Mouse (Mus musculus): ENCODE results near the gene Laptm4a. TPM values are rescaled to one million over a fixed set of nuclear protein-coding genes. Genes with fewer than 3 reads are reported as not detected.
A peak's percentile ranks its signal among the peaks of the same experiment; 100 is the strongest.

The Laptm4a gene
- total RNA-seq, 2 experiments from 2014 or later, result 358 to 362 TPM

DNA sequence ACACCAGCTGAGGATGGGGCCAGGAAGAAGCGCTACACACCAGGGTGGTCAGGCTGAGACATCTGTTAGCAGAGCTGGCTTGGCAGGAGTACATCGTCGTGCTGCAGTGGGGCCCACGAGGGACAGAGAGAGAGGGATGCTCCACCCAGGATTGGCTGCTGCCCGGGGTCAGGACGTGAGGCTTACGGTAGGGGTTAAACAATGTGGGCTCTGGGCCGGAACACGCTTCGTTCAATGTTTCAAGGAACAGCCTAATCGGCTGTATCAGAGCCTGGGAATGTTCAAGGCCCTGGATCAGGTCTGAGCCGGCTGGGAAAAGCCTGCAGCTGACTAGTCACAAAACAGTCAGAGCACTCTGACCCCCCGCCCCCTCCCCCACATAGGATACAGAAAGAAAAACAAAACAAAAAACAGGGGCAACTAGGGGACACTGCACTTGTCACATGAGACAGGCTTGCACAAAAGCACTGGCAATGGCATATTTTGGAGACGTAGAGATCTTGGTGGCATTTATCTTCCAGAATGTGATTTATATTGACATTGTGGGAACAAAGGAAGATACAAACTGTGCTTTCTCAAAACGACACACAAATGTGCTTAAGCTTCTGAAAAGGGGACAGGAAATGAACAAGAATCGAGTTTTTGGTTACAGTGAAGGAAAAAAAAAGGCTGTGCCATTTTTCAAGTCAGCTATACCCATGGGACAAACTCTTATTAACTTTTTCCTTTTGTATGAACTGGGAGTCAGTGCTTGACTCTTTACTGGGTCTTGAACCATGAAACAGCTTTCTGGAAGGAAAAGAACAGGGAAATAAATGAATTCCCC, 8.4 kb upstream of the Laptm4a start:
- DNase-seq, result peak; percentile 62

DNA sequence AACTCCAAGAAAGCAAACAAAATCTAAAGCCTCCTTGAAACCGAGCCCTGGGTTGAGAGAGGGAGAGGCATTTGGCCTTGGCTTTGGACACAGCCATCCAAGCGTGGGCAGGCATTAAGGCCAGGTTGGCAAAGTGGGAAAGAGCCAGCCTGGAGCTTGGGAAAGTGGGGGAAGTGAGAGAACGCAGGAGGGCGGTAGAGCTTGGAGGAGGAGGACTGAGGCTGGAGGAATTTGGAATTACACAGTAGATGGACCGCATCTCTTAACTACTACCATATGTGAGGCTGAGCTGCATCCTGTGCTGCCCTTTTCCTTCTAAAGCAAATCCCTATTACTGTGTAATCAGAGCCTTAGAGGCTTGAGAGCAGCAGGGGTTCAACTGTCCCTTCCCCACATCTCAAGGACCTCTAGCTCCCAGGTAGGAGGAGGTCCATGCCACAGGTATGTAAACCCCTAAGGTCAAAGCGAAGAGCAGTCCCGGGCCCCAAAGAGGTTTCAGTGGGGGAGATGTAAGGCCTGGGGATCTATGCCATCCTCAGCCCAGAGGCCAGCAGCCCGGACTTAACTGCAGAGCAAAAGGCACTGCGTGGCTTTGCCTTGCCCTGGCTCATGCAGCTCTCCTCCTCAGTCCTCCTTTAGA, 7.6 kb upstream of the Laptm4a start:
- DNase-seq, result peak; percentile 35

DNA sequence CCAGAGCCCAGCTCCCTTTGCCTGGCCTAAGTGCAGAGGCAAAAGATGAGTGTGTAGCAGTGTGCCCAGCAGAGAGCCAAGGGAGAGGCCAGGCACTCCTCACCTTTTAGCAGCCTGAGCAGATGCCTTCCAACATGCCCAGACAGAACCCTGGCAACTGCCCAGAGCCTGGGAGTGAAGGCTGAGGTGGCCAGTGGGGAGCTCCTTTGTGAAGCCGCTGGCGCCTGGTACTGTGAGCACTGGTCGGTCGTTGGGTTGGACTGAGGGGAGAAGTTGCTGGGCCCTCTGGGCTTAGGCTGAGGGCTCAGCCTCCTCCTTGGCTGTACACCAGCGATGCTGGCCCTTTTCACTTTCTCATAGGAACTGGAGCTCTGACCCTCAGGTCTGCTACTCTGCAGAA, 5.1 kb upstream of the Laptm4a start:
- peak; percentile 73 for DNase-seq

DNA sequence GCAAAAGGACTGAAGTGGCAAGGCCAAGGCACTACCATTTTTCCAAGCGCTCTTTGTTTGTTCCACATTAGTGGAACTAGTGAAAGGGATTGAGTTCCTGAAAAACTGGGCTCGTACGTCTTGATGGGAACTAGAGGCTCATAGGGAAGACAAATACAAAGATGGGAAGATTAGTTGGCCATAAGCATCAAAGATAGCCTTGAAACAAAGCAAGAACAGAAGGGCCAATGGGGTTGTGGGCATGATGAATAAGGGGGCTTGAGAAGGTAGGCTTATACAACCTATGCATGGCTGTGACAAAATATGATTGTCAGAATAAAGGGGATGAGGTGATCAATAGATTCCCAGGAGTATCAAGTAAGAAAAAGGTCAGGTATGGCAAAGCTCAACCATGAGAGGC, 2.2 kb upstream of the Laptm4a start:
- DNase-seq, result no peak

DNA sequence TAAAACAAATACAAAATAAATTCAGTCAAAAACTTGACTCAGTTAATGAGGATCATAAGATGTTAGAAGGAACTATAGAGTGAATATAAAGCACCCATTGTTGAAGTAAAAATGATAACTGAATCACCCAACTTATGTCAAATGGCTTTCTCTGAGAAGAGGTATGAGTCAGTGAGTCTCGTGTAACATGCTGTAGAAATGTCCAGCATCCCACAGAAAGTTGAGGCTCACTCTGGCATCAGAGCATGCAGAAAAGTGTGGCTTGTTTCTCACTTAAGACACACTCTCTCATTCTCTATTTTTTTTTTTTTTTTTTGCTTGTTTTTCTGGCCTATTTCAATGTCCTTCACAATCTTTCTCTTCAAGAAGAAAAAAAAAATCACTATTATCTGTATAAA, 469 bp upstream of the Laptm4a start:
- DNase-seq, result no peak

DNA sequence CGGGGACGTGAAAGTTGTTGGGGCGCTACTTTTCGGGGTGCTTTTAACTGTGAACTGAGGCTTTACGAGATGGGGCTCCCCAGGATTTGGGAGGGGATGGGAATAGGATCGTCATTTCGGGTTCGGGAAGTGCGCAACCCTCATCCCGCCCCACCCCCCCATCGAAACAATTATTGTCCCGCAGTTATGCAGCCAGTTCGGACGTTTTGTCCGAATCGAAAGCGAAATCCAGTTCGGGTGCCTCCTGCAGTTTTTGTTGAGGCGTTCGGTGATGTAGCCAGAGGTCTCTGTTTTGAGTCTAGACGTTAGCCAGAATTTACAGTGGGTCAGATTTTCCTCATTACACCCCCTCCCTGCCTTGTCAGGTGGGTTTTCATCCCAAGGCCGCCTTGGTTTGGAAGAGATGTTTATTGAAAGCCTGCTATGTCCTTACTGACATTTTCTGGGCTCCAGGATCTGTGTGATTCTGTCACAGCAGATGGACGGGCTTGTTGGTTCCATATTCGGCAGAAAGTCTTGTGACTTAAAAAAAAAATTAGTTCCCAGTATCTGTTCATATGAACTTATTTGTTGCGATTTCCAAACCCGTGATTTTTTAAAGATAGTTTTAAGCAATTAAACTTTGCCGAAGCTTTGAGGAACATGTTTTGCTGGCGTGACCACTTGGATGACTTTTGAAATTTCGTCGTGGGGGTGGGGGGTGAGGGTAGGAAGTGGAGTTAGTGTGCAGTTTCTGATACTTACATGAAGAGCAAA, 1.1 kb downstream of the Laptm4a start:
- no peak for DNase-seq

DNA sequence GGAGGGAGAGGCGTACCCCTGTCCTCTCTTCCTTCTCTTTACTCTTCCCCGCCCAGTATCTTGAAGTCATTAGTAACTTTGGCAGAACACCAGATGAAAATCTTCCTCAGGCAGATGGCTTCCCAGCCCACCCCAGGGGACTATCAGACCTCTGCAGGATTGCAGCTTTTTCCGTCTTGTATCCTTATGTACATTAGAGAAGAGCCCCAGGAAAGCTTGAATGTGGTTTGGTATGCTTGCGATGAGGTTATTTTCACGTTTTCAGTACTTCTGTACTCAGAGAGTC, 1.6 kb downstream of the Laptm4a start:
- DNase-seq, result no peak

DNA sequence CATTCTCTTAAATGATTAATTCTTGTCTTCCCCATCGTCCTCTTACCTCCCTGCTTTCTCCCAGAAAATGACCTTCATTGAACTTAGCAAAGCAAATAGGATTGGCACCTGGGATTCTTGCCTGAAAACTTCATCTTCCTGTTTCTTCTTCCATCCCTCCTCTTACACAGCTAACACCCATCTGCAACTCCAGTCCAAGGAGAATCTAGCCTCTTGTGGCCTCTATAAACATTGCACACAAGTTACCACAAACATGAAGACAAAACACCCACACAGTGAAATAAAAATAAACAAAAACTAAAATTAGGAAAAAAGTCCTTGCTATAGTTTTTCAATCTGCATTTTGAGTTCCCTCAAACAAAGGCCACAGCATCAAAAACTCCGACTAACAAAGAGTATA, 2.1 kb downstream of the Laptm4a start:
- DNase-seq, result no peak

DNA sequence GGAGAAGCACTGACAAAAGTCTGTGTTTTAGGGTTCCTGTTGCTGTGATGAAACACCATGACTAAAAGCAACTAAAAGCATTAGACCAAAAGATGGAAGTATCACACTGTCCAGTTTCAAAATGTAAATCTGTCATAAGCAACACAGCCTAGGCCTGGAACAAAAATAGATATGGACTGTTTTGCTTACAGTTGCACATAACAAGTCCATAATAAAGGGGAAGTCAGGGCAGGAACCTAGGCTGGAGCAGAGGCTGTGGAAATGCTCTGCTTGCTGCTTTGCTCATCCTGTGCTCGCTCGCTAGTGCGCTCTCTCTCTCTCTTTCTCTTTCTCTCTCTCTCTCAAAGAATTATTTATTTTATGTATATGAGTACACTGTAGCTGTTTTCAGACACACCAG, 6.2 kb downstream of the Laptm4a start:
- no peak for DNase-seq

DNA sequence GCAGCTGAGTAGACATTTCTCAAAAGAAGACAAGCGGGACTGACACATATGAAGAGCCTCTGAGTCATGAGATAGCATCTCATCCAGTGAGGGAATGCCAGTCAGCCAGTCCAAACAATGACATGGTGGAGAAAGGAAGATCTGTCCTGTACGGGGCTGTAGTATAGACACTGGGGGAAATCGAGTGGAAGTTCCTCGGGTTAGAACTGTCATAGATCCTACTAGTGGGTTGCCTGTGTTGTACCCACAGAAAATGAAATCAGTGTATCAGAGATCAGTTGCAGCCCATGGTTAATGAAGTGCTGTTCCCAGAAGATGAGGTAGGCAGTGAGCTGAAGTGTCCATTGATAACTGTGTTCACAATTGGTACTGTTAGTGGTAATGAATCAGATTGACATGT, 7.3 kb downstream of the Laptm4a start:
- no peak for DNase-seq

DNA sequence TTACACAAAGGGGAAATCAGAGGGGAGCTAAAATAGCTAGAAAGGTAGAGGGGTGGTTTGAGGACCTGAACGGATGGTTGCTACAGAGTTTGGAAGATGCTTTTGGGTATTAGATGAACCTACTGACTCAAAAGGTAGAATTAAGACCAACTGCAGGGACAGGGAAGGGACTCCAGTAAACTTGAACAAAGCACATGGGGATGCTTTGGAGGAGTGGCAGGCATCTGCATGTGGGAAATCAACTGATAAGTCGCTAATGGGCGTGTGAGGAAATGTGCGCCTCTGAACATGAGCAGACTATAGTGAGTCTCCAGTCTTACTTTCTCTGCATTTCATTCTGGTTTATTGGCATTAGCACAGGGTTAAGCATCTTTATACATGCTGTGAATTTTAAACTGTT, 9.6 kb downstream of the Laptm4a start:
- no peak for DNase-seq

DNA sequence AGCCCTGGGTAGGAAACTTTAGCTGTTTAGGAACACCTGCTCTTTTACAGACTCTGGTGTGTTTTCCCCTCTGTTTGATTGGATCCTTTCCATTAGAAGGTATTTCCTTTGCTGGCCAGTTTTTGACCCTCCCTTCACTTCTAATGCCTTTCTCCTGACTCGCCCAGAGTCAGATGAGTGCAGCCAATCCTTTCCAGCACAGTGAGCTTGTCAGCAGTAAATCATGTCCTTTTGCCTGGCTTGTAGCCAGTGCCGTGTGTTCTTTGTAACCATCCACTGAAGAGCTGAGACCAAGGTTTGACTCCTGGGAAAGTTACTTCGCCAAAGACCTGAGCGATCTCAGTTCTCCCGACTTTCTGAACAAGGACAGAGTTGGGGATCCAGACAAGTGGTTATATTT, 13.9 kb downstream of the Laptm4a start:
- DNase-seq, result peak; percentile 46

DNA sequence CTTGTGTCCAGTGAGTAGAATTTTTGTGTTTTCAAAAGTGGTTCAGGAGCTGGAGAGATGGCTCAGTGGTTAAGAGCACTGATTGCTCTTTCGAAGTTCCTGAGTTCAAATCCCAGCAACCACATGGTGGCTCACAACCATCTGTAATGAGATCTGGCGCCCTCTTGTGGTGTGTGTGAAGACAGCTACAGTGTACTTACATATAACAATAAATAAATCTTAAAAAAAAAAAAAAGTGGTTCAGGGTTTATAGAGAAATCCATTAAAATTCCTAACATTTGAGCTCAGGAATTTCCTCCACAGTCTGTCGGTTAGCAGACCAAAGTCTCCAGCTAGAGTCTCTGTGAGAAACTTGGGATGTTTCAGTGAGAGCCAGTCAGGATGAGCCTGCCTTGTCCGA, 14.7 kb downstream of the Laptm4a start:
- peak; percentile 31 for DNase-seq

DNA sequence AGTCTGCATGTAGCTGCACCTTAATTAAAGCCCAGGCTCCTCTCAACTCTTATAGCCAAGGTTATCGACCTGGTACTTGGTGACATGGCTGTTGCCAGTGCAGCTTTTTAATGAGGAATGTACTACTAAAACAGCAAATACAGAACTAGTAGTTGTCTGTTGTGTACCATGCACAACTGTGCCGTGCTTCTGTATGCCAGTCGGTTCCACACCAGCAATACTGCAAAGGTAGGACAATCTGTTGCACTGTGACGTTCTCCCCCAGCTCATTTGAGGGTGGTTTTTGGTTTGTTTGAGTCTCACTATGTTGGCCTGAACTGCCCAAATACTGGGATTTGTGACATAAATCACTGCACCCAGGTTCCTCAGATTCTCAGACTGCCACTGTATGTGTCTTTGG, 18.0 kb downstream of the Laptm4a start:
- no peak for DNase-seq

DNA sequence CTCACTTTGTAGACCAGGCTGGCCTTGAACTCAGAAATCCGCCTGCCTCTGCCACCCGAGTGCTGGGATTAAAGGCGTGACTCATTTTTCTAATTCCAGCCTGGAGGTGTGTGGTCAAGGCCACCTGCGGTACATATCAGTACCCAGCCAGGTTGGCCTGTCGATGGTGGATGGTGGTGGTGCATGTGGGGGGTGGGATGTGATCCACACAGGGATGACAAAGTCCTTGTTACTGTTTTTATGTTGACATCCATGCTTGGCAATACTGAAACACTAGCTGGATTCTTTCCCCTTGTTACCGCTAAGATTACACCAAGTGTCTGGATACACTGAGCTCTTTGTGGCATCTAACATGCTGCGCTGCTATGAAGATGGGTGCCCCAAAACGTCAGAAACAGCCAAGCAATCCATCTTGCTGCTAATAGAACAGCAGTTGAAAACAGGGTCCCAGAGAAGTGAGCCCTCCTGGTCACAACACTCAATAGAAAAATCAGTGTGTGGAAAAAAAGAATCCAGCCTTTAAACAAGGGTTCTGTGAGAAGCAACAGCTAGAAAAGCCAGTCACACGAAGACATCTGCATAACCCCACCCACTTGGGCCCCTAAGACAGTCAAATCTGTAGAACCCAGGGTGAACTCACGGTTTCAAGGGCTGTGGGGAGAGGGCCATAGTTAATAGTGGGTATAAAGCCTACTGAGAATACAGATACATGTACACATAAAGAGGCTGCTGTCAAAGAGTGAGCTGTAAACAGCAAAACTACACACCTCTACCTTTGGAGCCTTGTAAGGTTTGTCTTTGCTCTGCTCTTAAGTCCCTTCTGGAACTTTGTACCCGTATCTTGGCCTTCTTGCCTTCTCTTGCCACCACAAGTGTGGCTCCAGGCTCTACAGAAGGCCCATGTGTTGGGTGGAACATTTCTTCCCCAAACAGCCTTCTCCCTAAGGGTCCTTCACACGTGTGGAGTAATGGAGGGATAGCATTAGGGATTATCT, 18.8 kb downstream of the Laptm4a start:
- DNase-seq, result no peak

DNA sequence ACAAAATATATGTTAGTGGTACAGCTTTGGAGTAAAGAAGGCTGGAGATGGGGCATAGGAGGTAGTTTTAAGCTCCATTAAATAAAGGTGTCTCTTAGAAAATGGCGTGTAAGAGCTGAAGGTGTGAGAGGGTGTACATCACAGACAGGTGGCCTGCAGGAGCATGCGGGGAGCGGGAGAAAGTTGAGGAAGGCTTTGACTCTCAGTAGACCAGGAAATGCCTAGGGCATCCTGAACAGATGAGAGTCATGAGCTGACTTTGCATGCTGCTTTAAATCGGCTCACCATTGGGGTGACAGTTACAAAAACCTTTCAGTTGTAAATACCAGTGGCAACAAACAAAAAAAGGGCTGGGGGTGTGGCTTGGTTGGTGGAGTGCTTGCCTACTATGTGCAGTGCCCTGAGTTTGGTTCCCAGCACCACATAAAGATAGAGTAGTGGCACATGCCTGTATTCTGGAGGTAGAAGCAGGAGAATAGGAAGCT, 19.7 kb downstream of the Laptm4a start:
- no peak for DNase-seq

DNA sequence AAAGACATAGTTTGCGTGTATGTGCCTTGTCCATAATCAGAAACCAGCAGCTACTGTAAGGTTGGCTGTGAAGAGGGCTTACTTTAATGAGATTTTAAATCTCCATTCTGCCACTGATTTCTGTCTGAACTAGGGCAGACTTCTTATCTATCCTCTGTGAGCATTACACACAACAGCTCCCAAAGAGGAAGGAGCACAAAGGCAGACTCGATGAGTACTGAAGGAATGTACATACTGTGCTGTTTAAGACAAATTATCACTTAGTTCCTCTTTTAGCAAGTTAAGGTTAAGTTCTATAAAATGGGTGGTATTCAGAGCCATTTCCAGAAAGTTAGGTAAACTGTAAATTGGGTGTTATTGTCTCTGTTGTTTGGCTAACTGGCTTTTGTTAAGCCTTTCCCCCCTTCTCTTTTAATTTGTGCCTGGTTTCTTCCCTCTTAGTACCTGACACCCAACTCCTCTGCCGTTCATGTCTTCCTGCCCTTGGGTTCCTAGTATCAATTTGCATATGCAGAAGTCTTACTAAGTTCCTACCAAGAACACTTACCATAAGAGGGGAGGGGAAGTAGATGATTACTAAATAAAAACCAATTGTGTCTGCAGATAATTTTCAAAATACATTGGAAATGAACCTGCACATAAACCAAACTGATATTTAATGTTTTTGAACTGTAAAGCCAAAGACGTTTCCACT, 20.4 kb downstream of the Laptm4a start:
- no peak for DNase-seq

DNA sequence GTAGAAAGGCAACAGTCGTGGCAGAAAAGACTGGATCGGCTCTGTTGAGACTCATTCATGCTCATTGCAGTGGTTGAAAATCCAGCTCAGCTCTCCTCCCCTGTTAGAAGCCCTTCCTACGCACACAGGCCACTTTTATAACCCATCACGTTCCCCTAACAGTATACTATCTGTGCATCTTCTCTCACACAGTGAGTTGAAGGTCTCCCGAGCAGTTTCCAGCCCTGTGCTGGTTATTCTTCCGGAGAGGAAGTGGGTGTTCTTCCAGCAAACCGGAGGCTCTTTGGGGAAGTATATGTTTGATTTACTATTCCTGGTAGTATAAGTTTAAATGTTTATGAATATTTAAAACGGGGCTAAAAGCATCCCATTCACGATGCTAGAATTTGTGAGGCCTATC, 25.7 kb downstream of the Laptm4a start:
- DNase-seq, result no peak

DNA sequence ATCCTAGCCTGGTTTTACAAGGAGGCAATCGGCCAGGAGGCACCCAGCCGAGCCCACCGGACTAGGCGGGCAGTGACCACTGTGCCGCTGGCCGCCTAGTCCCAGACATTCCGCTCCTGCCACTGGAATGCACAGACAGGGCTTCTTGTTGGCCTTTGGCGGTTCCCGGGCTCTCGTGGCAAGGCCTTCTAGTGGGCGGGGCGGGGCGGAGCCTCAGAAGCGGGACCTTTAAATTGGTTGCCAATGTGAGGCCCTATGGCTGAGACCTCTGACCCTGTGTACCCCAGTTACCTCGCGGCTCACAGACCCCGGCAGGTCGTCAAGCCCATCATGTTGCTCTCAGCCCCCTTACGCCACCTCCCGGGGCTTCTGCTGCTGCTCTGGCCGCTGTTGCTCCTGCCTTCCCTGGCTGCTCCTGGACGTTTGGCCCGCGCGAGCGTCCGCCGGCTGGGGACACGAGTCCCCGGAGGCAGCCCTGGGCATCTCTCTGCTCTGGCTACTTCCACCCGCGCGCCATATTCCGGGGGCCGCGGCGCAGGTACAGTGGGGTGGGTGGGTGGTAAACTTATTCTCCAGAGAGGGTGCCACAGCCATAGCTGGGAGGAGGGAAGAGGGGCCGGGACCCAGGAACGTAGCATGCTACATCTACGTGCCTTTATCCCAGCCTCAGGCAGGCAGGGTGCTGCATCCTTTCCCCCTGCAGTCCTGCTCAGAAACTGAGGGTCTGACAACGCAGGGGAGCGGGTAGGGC, 26.4 kb downstream of the Laptm4a start, which contains the start of gene Matn3:
Gene Matn3, plus strand, starts transcription at position 216 of the 751 bp plus-strand sequence.
- peak; percentile 81 for DNase-seq

DNA sequence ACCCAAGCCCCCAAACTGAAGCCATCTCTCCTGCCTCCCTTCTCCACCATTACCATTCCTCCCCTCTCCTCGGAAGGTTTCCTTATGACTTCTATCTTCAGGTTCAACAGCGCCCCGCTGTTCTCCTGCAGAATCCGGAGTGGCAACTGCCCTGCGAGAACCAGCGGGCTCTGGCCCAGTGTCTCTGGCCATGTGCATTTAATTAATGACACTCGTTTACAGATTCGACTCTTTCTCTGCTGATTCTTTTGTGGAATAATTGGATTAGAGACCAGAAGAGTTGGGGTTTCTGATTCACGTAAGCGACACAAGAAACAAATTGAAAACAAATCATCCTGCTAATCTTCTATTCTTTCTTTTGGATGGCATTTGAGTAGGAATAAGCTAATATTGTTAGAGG, 31.7 kb downstream of the Laptm4a start:
- no peak for DNase-seq

DNA sequence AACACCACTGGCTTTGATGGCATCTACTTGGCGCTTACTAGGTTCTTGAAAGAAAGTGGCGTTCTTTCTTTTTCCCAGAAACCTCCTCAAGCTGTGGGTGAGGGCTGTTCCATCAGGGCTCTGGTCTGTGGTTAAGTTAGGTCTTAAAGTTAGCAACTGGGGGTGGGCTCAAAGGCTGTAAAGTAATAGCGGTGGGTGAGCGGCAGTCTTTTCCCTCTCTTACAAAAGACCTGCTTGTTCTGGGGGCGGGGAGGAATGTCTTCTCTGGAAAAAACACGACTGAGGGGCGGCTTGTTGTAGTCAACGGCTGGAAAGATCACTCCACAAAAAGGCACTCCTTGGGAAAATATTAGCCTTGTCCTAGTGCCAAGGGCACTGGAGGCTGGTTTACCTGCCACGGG, 32.7 kb downstream of the Laptm4a start:
- no peak for DNase-seq
